9 mouse cellular contexts compared by ENCODE assay signal in the genomic region with DNA sequence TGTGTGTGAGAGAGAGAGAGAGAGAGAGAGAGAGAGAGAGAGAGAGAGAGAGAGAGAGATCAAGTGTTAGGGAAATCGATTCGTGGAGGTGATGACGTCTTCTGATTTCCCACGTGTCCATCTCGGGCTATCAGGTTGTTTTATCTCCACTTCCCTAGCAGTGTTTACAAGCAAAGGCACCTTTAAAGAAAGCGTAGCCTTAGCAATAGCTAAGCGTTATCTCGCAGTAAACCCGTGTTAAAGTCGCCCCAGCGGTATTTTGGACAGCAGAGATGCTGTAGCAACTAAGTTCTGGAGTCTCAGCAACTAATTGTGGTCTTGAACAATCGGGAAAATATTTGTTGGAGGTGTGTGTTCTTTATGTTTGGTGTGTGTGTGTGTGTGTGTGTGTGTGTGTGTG. TPM values are rescaled to one million over a fixed set of nuclear protein-coding genes. Genes with fewer than 3 reads are reported as not detected.
DNase-seq lines count a peak whose midpoint lies in the region; ATAC-seq and TF ChIP-seq lines count a peak whose summit lies in the region.
"Had no signal": no experiment of that assay in that cellular context is flagged by ENCODE, and none has a peak within 500 bp of the region (broad histone marks: within the 10 kb centered on the region; RNA-seq: fewer than 3 reads in every experiment).

No protein-coding gene starts in this region.

- no peaks in the 10 kb centered on the region for H3K36me3 ChIP-seq in heart, embryonic 15.5 days
- H3K36me3 ChIP-seq in intestine, postnatal 0 days (ENCODE audit: control insufficient read depth, insufficient read depth) = peaks cover 5% of the 10 kb centered on the region
- H3K36me3 ChIP-seq in midbrain, embryonic 16.5 days (ENCODE audit: control insufficient read depth, insufficient read depth, low read length) = no peaks in the 10 kb centered on the region

- WGBS in heart, embryonic 15.5 days = 6% methylated on average over 12 of the region's 12 CpGs
- 7% methylated on average over 12 of the region's 12 CpGs for WGBS in intestine, postnatal 0 days
- WGBS in midbrain, embryonic 16.5 days = 5% methylated on average over 12 of the region's 12 CpGs

- H3K9ac ChIP-seq in heart, embryonic 15.5 days = peak overlapping the region; percentile 82; the same call in 1 of the 2 replicates
- H3K9ac ChIP-seq in intestine, postnatal 0 days (ENCODE audit: low read depth, low read length) = no peak overlapping the region
- no peak overlapping the region for H3K9ac ChIP-seq in midbrain, embryonic 16.5 days (ENCODE audit: low read depth, low read length)

- DNase-seq in heart, postnatal 36 days = no peak
- peak; percentile 29 for DNase-seq in embryo, embryonic 9.5 days (ENCODE audit: extremely low spot score)
- no peak for DNase-seq in layer of hippocampus, adult 9-10 months (ENCODE audit: low spot score)
- DNase-seq in right cerebral cortex, adult 2 months (ENCODE audit: low spot score in 2 of 2) = no peak

- H3K27ac ChIP-seq in heart, embryonic 15.5 days = no peak overlapping the region
- H3K27ac ChIP-seq in intestine, postnatal 0 days (ENCODE audit: low read depth, low read length) = peak overlapping the region; percentile 95; the same call in 1 of the 2 replicates
- H3K27ac ChIP-seq in midbrain, embryonic 16.5 days (ENCODE audit: low read length) = no peak overlapping the region

- H3K4me1 ChIP-seq in heart, embryonic 15.5 days (replicated peaks) = peaks cover 17% of the 10 kb centered on the region
- H3K4me1 ChIP-seq in intestine, postnatal 0 days (replicated peaks; ENCODE audit: control insufficient read depth, insufficient read depth, low read length) = 0 out of 2 replicates have a peak, but pooled peaks cover 5% of the 10 kb centered on the region
- H3K4me1 ChIP-seq in midbrain, embryonic 16.5 days (ENCODE audit: control insufficient read depth, insufficient read depth, low read length) = peaks cover 8% of the 10 kb centered on the region; the same call in 1 of the 2 replicates

- H3K27me3 ChIP-seq in heart, embryonic 15.5 days = peaks cover 14% of the 10 kb centered on the region
- no peaks in the 10 kb centered on the region for H3K27me3 ChIP-seq in intestine, postnatal 0 days (replicated peaks; ENCODE audit: control insufficient read depth, insufficient read depth, low read length)
- peaks cover 14% of the 10 kb centered on the region for H3K27me3 ChIP-seq in midbrain, embryonic 16.5 days (ENCODE audit: control insufficient read depth, insufficient read depth, low read depth, low read length)

- peak overlapping the region; percentile 94 for H3K4me3 ChIP-seq in heart, embryonic 15.5 days
- peak overlapping the region; percentile 91 for H3K4me3 ChIP-seq in intestine, postnatal 0 days (ENCODE audit: low read depth, low read length)
- peak overlapping the region; percentile 84 for H3K4me3 ChIP-seq in midbrain, embryonic 16.5 days (ENCODE audit: low read depth, low read length)

- H3K4me2 ChIP-seq in heart, embryonic 15.5 days = peak overlapping the region; percentile 85
- H3K4me2 ChIP-seq in intestine, postnatal 0 days (replicated peaks; ENCODE audit: low read depth) = peak overlapping the region; percentile 84
- H3K4me2 ChIP-seq in midbrain, embryonic 16.5 days (ENCODE audit: low read length) = peak overlapping the region; percentile 99

- TF ChIP-seq CTCF in intestine, postnatal 0 days (IDR thresholded peaks at IDR 0.05; ENCODE audit: low read depth) = no peak

- intact Hi-C loops in heart, postnatal 36 days (cut with DNase I) = loop anchor here (2.0 kb wide), 3 partner anchors 33 to 113 kb away; no protein-coding TSS in a partner anchor

- H3K9me3 ChIP-seq in heart, embryonic 15.5 days (replicated peaks) = no peaks in the 10 kb centered on the region
- H3K9me3 ChIP-seq in intestine, postnatal 0 days (ENCODE audit: control insufficient read depth) = no peaks in the 10 kb centered on the region
- H3K9me3 ChIP-seq in midbrain, embryonic 16.5 days (replicated peaks; ENCODE audit: control insufficient read depth, low read length, poor library complexity, severe bottlenecking) = no peaks in the 10 kb centered on the region

- no peak for ATAC-seq in heart, embryonic 15.5 days (replicated peaks; ENCODE audit: insufficient number of reproducible peaks, insufficient read depth, low FRiP score, low read depth)
- ATAC-seq in intestine, postnatal 0 days = no peak
- no peak for ATAC-seq in midbrain, embryonic 16.5 days
- no peak for ATAC-seq in erythroid progenitor cell, adult 5-6 weeks (replicated peaks; ENCODE audit: low FRiP score, poor library complexity, severe bottlenecking)

RNA-seq across cellular contexts. Expression of gene Pawr, which starts 1.7 kb away (rescaled TPM):
- 7.2 and 8.9 TPM in 2 replicates for polyA plus RNA-seq in heart, embryonic 15.5 days (2015; fragmentation: Nextera tagmentation; extraction: Ambion mirVana)
- 1 to 10 TPM; 3.2 to 3.5 TPM for total RNA-seq in heart, postnatal 36 days (2021)
- polyA plus RNA-seq in intestine, postnatal 0 days (2015; fragmentation: Nextera tagmentation; extraction: Ambion mirVana) = 11.9 and 12.3 TPM in 2 replicates
- 1.5 and 1.9 TPM in 2 replicates for polyA plus RNA-seq in midbrain, embryonic 16.5 days (2015; fragmentation: Nextera tagmentation; extraction: Ambion mirVana)
- not detected in 2 replicates for total RNA-seq in erythroid progenitor cell, adult 5-6 weeks (2015; ENCODE audit: low replicate concordance)
- total RNA-seq in erythroid progenitor cell, adult 5-6 weeks (2017; ENCODE audit: low replicate concordance) = 0.77 TPM in 1 of 2 replicates, not detected in the other
- total RNA-seq: neutrophil, adult 5-6 weeks had no signal
